Mouse (Mus musculus) thymus, adult 2 months (tissue): Measurements from ENCODE around the gene Gdi2. TPM values are rescaled to one million over a fixed set of nuclear protein-coding genes. Genes with fewer than 3 reads are reported as not detected.
"Not testable (repeated sequence)": the region's sequence is repeated elsewhere in the genome, so short reads cannot be mapped to it uniquely, and the experiment has no call there.

ENCODE experiments used
- DNase-seq: peaks from one replicate; pipeline ENCODE4 v3.0.0; 2021
- H3K27ac ChIP-seq: fragments of 200-500 bp; 2 replicates; pipeline ENCODE4 v1.5.1; 2012; ENCODE audit warnings: low read length, control low read depth; ENCODE audit not compliant: control insufficient read depth, insufficient read depth
- H3K27me3 ChIP-seq: fragments of 200-500 bp; 2 replicates; pipeline ENCODE4 v1.6.1; 2012; ENCODE audit warnings: mild to moderate bottlenecking, low read length, moderate library complexity, mixed read lengths; ENCODE audit not compliant: control insufficient read depth, insufficient read depth
- H3K36me3 ChIP-seq: fragments of 200-500 bp; 2 replicates; pipeline ENCODE4 v1.6.1; 2012; ENCODE audit warnings: mild to moderate bottlenecking, low read length, moderate library complexity; ENCODE audit not compliant: control insufficient read depth, insufficient read depth
- H3K4me1 ChIP-seq: fragments of 200-500 bp; replicated peaks from 2 replicates; pipeline ENCODE4 v1.6.1; 2012; ENCODE audit warnings: low read length; ENCODE audit not compliant: control insufficient read depth, insufficient read depth
- H3K4me3 ChIP-seq: fragments of 200-500 bp; 2 replicates; pipeline ENCODE4 v1.5.1; 2012; ENCODE audit warnings: mild to moderate bottlenecking, low read length, control low read depth, moderate library complexity; ENCODE audit not compliant: control insufficient read depth, insufficient read depth
- CTCF ChIP-seq: fragments of 200-500 bp; IDR thresholded peaks from 2 replicates; pipeline ENCODE4 v1.5.1; 2012; ENCODE audit warnings: mild to moderate bottlenecking, control low read depth, low read length, moderate library complexity, borderline replicate concordance; ENCODE audit not compliant: control insufficient read depth, poor library complexity, insufficient read depth; ENCODE audit errors: extremely low read depth
- POLR2A ChIP-seq: fragments of 200-500 bp; IDR thresholded peaks from 2 replicates; pipeline ENCODE4 v1.6.1; 2012; ENCODE audit warnings: mild to moderate bottlenecking, low read length, control low read depth, moderate library complexity; ENCODE audit not compliant: control insufficient read depth, poor library complexity, insufficient read depth; ENCODE audit errors: extremely low read depth
- WGBS: fragments of 180-500 bp; shearing (Covaris S2); methylation state at CpG from one replicate; pipeline ENCODE4 v1.1.7; 2018; 5-methylcytosine and 5-hydroxymethylcytosine counted together
- polyA plus RNA-seq: library from polyadenylated mRNA; depleted of rRNA; stranded (reverse); fragments of >200 nt; gene quantifications from 2 replicates; pipeline ENCODE4 v1.2.3, GENCODE M21; 2012

The Gdi2 gene
- polyA plus RNA-seq, 1 experiment, result 176 TPM

DNA sequence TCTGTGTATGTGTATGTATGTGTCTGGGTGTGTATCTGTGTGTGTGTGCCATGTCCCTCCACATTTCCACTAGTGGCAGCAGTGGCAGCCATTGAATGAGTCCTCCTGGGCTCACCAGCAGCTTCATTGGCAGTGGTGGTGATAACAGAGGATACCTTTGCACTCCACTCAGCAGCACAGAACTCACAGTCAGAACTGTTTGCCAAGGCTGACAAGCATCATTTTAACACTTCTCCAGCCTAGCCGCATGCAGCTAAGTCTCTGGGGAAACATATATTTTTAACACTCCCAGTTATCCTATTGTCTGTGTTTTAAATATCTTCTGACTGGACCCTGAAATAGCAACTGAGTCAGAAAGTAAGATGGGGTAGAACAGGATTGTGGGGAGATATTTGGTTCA is 13.9 kb upstream of the Gdi2 start:
- WGBS, result 93% methylated on average over 1 of the region's 1 CpGs
- DNase-seq, result no peak
- Histone ChIP-seq H3K4me3 (no peak overlapping the region), H3K36me3 (no peaks in the 10 kb centered on the region), H3K27ac (no peak overlapping the region), H3K27me3 (no peaks in the 10 kb centered on the region), H3K4me1 (no peaks in the 10 kb centered on the region; the same call in 1 of the 2 replicates)
- no peak for TF ChIP-seq CTCF
- TF ChIP-seq POLR2A, result no peak

DNA sequence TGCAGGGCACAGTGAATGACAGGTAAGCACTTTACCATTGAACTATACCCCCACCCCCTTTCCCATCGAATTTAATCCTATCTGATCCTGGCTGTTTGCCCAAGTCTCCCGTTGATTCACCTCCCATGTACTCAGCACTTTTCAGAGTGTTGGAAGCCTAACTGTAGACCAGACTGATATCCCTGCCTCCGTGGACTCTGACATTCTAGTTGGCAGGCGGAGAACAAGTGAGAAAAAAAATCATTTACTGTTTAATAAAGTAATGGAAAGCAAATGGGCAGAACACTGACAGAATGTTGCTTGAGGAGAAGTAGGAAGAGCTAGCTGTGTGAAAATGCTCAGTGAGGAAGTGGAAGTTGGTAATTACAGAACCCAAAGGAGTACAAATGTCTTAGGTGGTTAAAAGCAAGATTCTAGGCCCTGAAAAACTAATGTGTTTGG is 12.2 kb upstream of the Gdi2 start:
- Histone ChIP-seq H3K4me3 (no peak overlapping the region), H3K4me1 (no peaks in the 10 kb centered on the region; the same call in 1 of the 2 replicates), H3K36me3 (no peaks in the 10 kb centered on the region), H3K27ac (no peak overlapping the region), H3K27me3 (no peaks in the 10 kb centered on the region)
- 86% methylated on average over 4 of the region's 4 CpGs for WGBS
- no peak for TF ChIP-seq POLR2A
- TF ChIP-seq CTCF, result no peak
- DNase-seq, result no peak

DNA sequence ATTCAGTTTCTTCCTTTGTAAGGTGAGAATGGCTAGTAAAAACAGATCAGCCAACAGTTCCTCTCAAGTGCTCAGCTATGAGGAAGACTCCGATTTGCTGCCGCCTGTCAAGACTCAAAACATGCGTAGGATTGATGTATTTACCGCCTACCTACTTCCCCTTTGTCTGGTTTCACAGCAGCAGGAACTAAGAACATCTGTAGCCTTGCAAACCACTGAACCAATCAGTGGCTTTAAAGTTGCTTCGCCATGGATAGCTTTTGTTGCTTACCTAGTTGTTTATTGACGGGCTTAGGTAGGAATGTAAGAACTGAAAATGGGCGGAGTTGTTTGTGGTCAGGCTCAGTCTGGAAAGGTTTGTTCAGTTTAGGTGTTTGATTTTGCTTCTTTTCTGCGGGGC is 11.5 kb upstream of the Gdi2 start:
- H3K36me3 ChIP-seq, result no peaks in the 10 kb centered on the region
- TF ChIP-seq CTCF (no peak), POLR2A (no peak)
- no peaks in the 10 kb centered on the region for H3K27me3 ChIP-seq
- no peak overlapping the region for H3K4me3 ChIP-seq
- DNase-seq, result peak; percentile 24
- no peaks in the 10 kb centered on the region; the same call in 1 of the 2 replicates for H3K4me1 ChIP-seq
- 22% methylated on average over 8 of the region's 8 CpGs for whole genome bisulfite sequencing
- peak overlapping the region; percentile 78 for H3K27ac ChIP-seq

DNA sequence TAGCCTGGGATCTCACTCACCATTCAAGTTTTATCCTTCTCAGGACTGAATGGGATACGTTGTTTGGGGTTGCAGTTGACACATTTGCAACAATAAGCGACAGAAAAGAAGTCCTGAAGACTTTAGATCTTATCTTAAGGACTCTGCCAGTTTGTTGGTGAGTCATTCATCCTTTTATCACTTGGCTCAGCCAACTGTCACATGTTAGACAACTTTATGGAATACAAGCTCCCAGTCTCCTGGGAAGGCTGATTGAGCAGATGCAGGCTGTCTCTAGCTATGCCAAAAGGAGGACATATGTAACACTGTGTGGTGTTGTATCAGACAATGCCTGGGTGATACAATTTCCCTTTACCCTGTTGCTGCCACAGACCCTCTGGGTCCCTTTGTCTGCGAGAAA is 7.4 kb upstream of the Gdi2 start:
- Histone ChIP-seq H3K27me3 (no peaks in the 10 kb centered on the region), H3K4me1 (no peaks in the 10 kb centered on the region; the same call in 1 of the 2 replicates), H3K4me3 (no peak overlapping the region), H3K36me3 (no peaks in the 10 kb centered on the region), H3K27ac (no peak overlapping the region)
- TF ChIP-seq POLR2A (no peak), CTCF (no peak)
- WGBS, result 38% methylated on average over 3 of the region's 3 CpGs
- DNase-seq, result no peak

DNA sequence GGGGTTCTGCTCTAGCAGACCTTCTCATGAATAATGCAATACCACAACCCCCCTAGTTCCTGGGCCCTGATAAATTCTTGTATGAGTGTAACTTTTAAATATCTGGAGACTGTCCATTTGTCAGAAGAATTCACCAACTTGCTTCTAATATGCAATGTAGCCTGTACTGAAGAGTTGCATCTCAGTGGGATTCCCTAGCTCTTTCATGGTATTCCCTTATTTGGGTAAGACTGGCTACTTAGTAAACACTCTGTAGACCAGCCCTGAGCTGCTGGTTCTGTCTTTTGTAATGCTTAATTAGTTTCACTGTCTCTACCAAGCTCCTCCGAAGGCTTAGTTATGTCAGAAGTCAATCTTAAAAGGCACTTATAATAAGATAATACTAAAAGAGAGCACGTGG is 6.7 kb upstream of the Gdi2 start:
- H3K27me3 ChIP-seq, H3K27ac ChIP-seq, H3K4me1 ChIP-seq, DNase-seq, H3K4me3 ChIP-seq, H3K36me3 ChIP-seq: not testable (repeated sequence)
- 95% methylated on average over 2 of the region's 2 CpGs for WGBS

DNA sequence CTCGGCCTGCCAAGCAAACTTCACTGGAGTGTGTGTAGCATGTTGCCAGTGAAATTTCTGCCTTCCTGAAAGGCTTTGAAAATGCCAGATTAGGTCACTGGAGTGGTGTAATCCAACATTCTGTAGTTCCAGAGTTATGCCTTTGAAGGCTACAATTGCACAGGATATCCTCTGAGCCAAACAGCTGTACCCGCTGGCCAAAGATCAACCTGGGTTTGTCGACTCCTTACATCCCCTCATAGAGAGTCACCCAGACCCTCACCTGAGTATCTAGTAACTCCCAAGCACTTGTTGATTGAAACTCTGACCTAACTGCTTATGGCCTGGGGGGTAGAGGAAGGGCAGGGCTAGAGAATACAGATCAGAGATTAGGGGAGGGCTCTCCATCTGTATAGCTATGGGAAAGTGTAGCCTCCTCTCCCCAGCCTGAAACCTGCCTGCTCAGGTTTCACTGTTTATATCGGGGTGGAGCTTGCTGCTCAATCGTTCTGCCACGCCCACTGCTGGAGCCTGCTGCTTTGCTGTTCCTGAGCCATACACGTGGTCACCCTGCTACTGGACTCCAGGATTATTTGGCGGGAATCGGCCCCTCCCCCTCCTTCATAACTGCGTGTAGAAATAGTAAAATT is 6.1 kb upstream of the Gdi2 start:
- WGBS, result 89% methylated on average over 10 of the region's 10 CpGs
- Histone ChIP-seq H3K27me3 (no peaks in the 10 kb centered on the region), H3K36me3 (no peaks in the 10 kb centered on the region), H3K4me3 (no peak overlapping the region), H3K27ac (no peak overlapping the region), H3K4me1 (0 out of 2 replicates have a peak, but pooled peaks cover under 1% of the 10 kb centered on the region)
- no peak for DNase-seq
- TF ChIP-seq POLR2A, result no peak
- TF ChIP-seq CTCF, result no peak

DNA sequence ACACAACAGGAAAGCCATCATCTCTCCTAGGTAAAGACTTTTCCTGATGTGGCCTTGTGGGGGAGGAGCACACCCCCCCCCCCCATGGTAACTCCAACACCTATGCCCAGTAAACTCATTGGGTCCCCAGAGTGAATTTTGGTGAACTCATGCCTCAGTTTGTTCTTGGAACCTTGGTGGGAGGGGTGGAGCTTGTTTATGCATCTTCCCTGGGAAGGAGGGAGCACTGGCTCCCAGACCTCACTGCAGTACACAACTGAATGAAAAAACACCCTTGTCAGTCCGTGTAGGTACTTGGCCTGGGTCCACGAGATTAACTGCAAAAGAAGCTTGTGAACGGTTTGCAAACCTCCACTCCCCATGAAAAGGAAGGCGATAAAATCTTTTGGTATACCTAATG is 5.4 kb upstream of the Gdi2 start:
- H3K4me1 ChIP-seq, result peaks cover 4% of the 10 kb centered on the region
- no peak for DNase-seq
- H3K27ac ChIP-seq, result no peak overlapping the region
- H3K27me3 ChIP-seq, result no peaks in the 10 kb centered on the region
- TF ChIP-seq POLR2A, result no peak
- H3K4me3 ChIP-seq, result no peak overlapping the region
- H3K36me3 ChIP-seq, result no peaks in the 10 kb centered on the region
- 84% methylated on average over 4 of the region's 4 CpGs for WGBS
